Mouse (Mus musculus) E14TG2a.4 (cell line): ENCODE measurements around the gene Aqp5.

Experiments
- H3K27me3 ChIP-seq: 2 replicates; pipeline ENCODE4 v1.6.1; 2014; ENCODE audit warnings: low read length, control low read depth; ENCODE audit not compliant: insufficient read depth
- H3K36me3 ChIP-seq: 2 replicates; pipeline ENCODE4 v1.6.1; 2014; ENCODE audit warnings: low read length, control low read depth; ENCODE audit not compliant: insufficient read depth
- H3K4me1 ChIP-seq: replicated peaks from 2 replicates; pipeline ENCODE4 v1.6.1; 2014; ENCODE audit warnings: low read depth, low read length, control low read depth
- H3K4me3 ChIP-seq: replicated peaks from 2 replicates; pipeline ENCODE4 v1.5.1; 2014; ENCODE audit warnings: mild to moderate bottlenecking, low read length
- H3K9me3 ChIP-seq: 2 replicates; pipeline ENCODE4 v1.6.1; 2014; ENCODE audit warnings: low read length, control low read depth
- CTCF ChIP-seq: conservative IDR thresholded peaks from 2 replicates; pipeline ENCODE4 v1.5.1; 2014; ENCODE audit warnings: low read length
- NANOG ChIP-seq: IDR thresholded peaks from 2 replicates; pipeline ENCODE4 v1.6.1; 2014; ENCODE audit warnings: borderline replicate concordance, low read length, mixed read lengths
- POU5F1 ChIP-seq: IDR thresholded peaks from 2 replicates; pipeline ENCODE4 v1.6.1; 2014; ENCODE audit warnings: low read length, borderline replicate concordance

Gene Aqp5

GRCm38 (mm10) chr15:99611563-99611962 lies 21.0 kb downstream of the Aqp5 start:
- Histone ChIP-seq H3K4me1 (peaks cover 14% of the 10 kb centered on the region), H3K36me3 (no peaks in the 10 kb centered on the region), H3K4me3 (no peak overlapping the region), H3K9me3 (no peaks in the 10 kb centered on the region), H3K27me3 (peaks cover 20% of the 10 kb centered on the region)
- TF ChIP-seq NANOG (no peak), POU5F1 (no peak), CTCF (no peak)

- Histone ChIP-seq H3K9me3 (no peaks in the 10 kb centered on the region), H3K36me3 (peaks cover 5% of the 10 kb centered on the region)
Observed at GRCm38 (mm10) chr15:99614273-99614672, 23.7 kb downstream of the Aqp5 start.

DNA sequence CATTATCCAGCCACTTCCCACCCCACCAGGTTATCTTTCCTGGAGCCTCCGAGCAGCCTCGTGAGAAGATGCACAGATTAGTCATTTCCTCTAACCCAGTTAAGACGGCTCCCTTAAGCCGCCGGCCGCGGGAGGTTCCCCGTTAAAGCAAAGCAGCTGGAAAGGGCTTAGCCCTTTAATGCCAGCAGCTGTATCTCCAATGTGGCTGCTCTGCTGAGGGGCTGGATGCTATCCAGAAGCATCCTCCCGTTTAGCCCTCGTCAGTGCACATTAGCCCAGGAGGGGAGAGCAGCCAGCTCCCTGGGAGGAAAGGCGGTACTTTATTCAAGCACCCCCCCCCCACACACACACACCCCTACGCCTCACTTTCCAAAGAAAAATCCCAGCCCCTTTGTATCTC lies 24.2 kb downstream of the Aqp5 start:
- Histone ChIP-seq H3K9me3 (no peaks in the 10 kb centered on the region), H3K27me3 (peaks cover 15% of the 10 kb centered on the region), H3K36me3 (peaks cover 10% of the 10 kb centered on the region), H3K4me3 (no peak overlapping the region), H3K4me1 (peaks cover 13% of the 10 kb centered on the region)
- no peak for TF ChIP-seq POU5F1
- TF ChIP-seq NANOG = no peak
- no peak for TF ChIP-seq CTCF

More at GRCm38 (mm10) chr15:99614273-99614672, 23.7 kb downstream of the Aqp5 start:
- no peak overlapping the region for H3K4me3 ChIP-seq
- H3K27me3 ChIP-seq = peaks cover 15% of the 10 kb centered on the region
- peaks cover 12% of the 10 kb centered on the region for H3K4me1 ChIP-seq
- no peak for TF ChIP-seq NANOG
- no peak for TF ChIP-seq POU5F1
- no peak for TF ChIP-seq CTCF

DNA sequence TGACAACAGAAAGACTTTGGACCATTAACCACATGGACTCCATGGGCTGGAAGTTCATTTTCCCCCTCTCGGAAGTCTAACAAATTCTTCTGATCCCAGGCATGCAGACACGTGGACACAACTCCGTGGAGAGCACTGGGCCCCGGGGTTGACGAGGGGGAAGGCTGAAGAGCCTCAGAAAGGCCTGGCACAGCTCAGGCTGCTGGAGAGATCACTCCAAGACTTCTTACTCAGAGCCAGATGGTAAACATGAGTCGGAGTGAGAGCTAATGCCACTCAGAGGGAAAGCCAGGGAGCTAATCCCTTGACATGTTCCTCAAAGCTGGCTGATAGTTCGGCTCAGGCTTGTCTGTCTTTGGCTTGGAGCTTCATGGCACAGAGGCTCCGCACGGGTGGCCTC lies 24.7 kb downstream of the Aqp5 start:
- H3K4me3 ChIP-seq = no peak overlapping the region
- TF ChIP-seq NANOG = no peak
- no peak for TF ChIP-seq CTCF
- no peak for TF ChIP-seq POU5F1
- peaks cover 13% of the 10 kb centered on the region for H3K36me3 ChIP-seq
- peaks cover 15% of the 10 kb centered on the region for H3K4me1 ChIP-seq
- H3K9me3 ChIP-seq = no peaks in the 10 kb centered on the region
- H3K27me3 ChIP-seq = peaks cover 15% of the 10 kb centered on the region

- Histone ChIP-seq H3K27me3 (peaks cover 14% of the 10 kb centered on the region), H3K4me3 (no peak overlapping the region), H3K9me3 (no peaks in the 10 kb centered on the region), H3K4me1 (peaks cover 15% of the 10 kb centered on the region), H3K36me3 (peaks cover 46% of the 10 kb centered on the region)
- TF ChIP-seq POU5F1 = no peak
Observed at GRCm38 (mm10) chr15:99618595-99618994, 28.0 kb downstream of the Aqp5 start.

- TF ChIP-seq CTCF = no peak
- TF ChIP-seq NANOG = no peak
- no peak for TF ChIP-seq POU5F1
- peaks cover 1% of the 10 kb centered on the region for H3K27me3 ChIP-seq
- H3K9me3 ChIP-seq = no peaks in the 10 kb centered on the region
- H3K36me3 ChIP-seq = peaks cover 58% of the 10 kb centered on the region
- H3K4me3 ChIP-seq = no peak overlapping the region
- peaks cover 5% of the 10 kb centered on the region for H3K4me1 ChIP-seq
Observed at GRCm38 (mm10) chr15:99619821-99620220, 29.2 kb downstream of the Aqp5 start.

DNA sequence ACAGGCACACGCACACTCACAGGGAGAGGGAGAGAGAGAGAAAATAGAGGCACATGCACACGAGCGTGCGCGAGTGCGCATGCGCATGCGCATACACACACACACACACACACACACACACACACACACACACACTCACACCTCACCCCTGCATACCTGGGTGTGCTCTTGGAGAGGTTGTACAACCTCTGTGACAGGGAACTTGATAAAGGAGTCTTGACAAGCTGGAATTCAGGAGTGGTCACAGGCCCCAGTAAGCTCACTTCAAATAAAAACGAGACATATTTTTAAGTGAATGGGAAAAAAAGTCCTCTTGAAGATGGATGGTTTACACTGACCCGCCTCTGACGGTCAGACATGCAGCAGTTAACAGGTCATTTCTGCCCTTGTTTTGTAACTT lies 31.5 kb downstream of the Aqp5 start:
- Histone ChIP-seq H3K4me1 (0 out of 2 replicates have a peak, but pooled peaks cover 3% of the 10 kb centered on the region), H3K36me3 (peaks cover 80% of the 10 kb centered on the region), H3K4me3 (no peak overlapping the region), H3K9me3 (no peaks in the 10 kb centered on the region), H3K27me3 (no peaks in the 10 kb centered on the region)
- TF ChIP-seq POU5F1 = no peak
- TF ChIP-seq CTCF = no peak
- no peak for TF ChIP-seq NANOG

GRCm38 (mm10) chr15:99631618-99632017 lies 41.0 kb downstream of the Aqp5 start:
- H3K4me1 ChIP-seq = 0 out of 2 replicates have a peak, but pooled peaks cover 4% of the 10 kb centered on the region
- H3K4me3 ChIP-seq = no peak overlapping the region
- TF ChIP-seq CTCF (peak; percentile 64), POU5F1 (no peak)
- no peaks in the 10 kb centered on the region for H3K9me3 ChIP-seq
- H3K27me3 ChIP-seq = no peaks in the 10 kb centered on the region
- H3K36me3 ChIP-seq = peaks cover 98% of the 10 kb centered on the region

GRCm38 (mm10) chr15:99634702-99635101 lies 44.1 kb downstream of the Aqp5 start:
- no peak overlapping the region for H3K4me3 ChIP-seq
- H3K4me1 ChIP-seq = peaks cover 23% of the 10 kb centered on the region
- H3K36me3 ChIP-seq = peaks cover 98% of the 10 kb centered on the region
- no peaks in the 10 kb centered on the region for H3K9me3 ChIP-seq
- H3K27me3 ChIP-seq = no peaks in the 10 kb centered on the region
- no peak for TF ChIP-seq NANOG
- no peak for TF ChIP-seq CTCF
- TF ChIP-seq POU5F1 = no peak
